Mouse (Mus musculus) olfactory bulb, adult 2 months (tissue): Measurements from ENCODE around the gene Slc8a3.
"Not testable (repeated sequence)": the region's sequence is repeated elsewhere in the genome, so short reads cannot be mapped to it uniquely, and the experiment has no call there.

ENCODE experiments used
- CTCF ChIP-seq: fragments of 200-500 bp; IDR thresholded peaks from 2 replicates; pipeline ENCODE4 v1.5.1; 2012; ENCODE audit warnings: low read depth, mild to moderate bottlenecking, low read length, moderate library complexity; ENCODE audit not compliant: insufficient read depth
- POLR2A ChIP-seq: fragments of 200-500 bp; IDR thresholded peaks from 2 replicates; pipeline ENCODE4 v1.6.1; 2012; ENCODE audit warnings: mild to moderate bottlenecking, low read depth, low read length, moderate library complexity; ENCODE audit not compliant: insufficient read depth

GRCm38 (mm10) chr12:81379364-81379763 is 46.4 kb upstream of the Slc8a3 start, which contains the start of gene Gm4787:
- not testable (repeated sequence) for TF ChIP-seq CTCF, POLR2A
